ENCODE assay signal across 20 mouse cellular contexts in the genomic region with DNA sequence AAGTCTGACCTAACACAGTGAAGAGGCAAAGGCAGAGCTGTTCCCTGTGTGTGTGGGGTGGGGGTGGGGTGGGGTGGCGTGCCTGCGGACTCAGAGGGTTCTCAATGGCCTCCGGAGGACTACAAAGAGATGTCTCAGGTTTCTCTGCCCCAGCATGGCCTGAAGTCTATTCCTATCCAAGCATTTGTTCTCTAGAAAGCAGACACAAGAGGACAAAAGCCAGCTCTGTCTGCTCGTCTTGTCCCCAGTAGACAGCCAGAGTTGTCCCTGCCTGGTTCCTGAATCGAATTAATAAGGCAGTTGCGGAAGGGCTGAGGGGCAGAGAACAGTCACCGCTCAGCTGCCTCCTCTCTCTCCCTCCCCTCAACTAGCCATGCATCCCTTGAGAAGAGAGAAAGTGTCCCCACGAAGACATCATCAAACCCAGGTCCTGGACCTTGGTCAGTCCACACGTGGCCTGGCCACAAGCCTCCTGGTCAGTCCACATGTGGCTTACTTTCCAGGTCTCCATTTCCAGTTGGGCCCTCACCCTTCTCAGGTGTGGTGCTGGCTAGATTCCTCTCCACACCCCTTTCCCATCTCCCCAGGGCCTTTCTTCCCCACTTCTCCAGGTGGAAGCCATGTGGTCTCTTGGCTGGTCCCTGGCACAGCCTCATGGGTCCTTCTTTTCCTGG. TPM values are rescaled to one million over a fixed set of nuclear protein-coding genes. Genes with fewer than 3 reads are reported as not detected.
A peak's percentile ranks its signal among the peaks of the same experiment; 100 is the strongest.
DNase-seq lines count a peak whose midpoint lies in the region; ATAC-seq and TF ChIP-seq lines count a peak whose summit lies in the region.
"Had no signal": no experiment of that assay in that cellular context is flagged by ENCODE, and none has a peak within 500 bp of the region (broad histone marks: within the 10 kb centered on the region; RNA-seq: fewer than 3 reads in every experiment).

No protein-coding gene starts in this region.

- no peak for ATAC-seq in forebrain, embryonic 16.5 days
- no peak for ATAC-seq in kidney, postnatal 0 days (replicated peaks; ENCODE audit: low FRiP score, low read depth)
- ATAC-seq: liver, embryonic 12.5 days; midbrain, embryonic 13.5 days; Patski had no signal

- no peak overlapping the region for H3K9ac ChIP-seq in forebrain, embryonic 16.5 days (replicated peaks; ENCODE audit: low read depth, low read length)
- peak overlapping the region; percentile 23; the same call in 1 of the 2 replicates for H3K9ac ChIP-seq in kidney, postnatal 0 days (ENCODE audit: low read depth, low read length)
- H3K9ac ChIP-seq: hindbrain, embryonic 15.5 days; liver, embryonic 12.5 days; midbrain, embryonic 13.5 days; neural tube, embryonic 13.5 days had no signal

- no peak for TF ChIP-seq CTCF in layer of hippocampus, adult 2 months (conservative IDR thresholded peaks at IDR 0.05)
- no peak for TF ChIP-seq CTCF in cortical plate, adult 2 months (IDR thresholded peaks at IDR 0.05; ENCODE audit: extremely low read depth, insufficient read depth, low read length)
- no peak for TF ChIP-seq CTCF in kidney, postnatal 0 days (IDR thresholded peaks at IDR 0.05; ENCODE audit: low read depth)

- no peaks in the 10 kb centered on the region for H3K36me3 ChIP-seq in forebrain, embryonic 10.5 days (replicated peaks)
- H3K36me3 ChIP-seq in forebrain, embryonic 16.5 days (ENCODE audit: control insufficient read depth, insufficient read depth) = no peaks in the 10 kb centered on the region
- H3K36me3 ChIP-seq in kidney, postnatal 0 days (ENCODE audit: insufficient read depth, low read length) = 0 out of 2 replicates have a peak, but pooled peaks cover 3% of the 10 kb centered on the region
- H3K36me3 ChIP-seq: hindbrain, embryonic 15.5 days; midbrain, embryonic 13.5 days; neural tube, embryonic 13.5 days had no signal

- no peak overlapping the region for H3K4me3 ChIP-seq in forebrain, embryonic 10.5 days
- H3K4me3 ChIP-seq in forebrain, embryonic 16.5 days (replicated peaks; ENCODE audit: low read length) = no peak overlapping the region
- no peak overlapping the region for H3K4me3 ChIP-seq in layer of hippocampus, adult 2 months
- H3K4me3 ChIP-seq in cortical plate, adult 2 months (ENCODE audit: insufficient read depth, low read length) = no peak overlapping the region
- H3K4me3 ChIP-seq in kidney, postnatal 0 days (replicated peaks; ENCODE audit: low read depth, low read length) = no peak overlapping the region
- H3K4me3 ChIP-seq: erythroblast, embryonic 14.5 days; hindbrain, embryonic 15.5 days; liver, embryonic 12.5 days; midbrain, embryonic 13.5 days; neural tube, embryonic 13.5 days had no signal

- H3K4me2 ChIP-seq in forebrain, embryonic 16.5 days (ENCODE audit: low read length) = no peak overlapping the region
- H3K4me2 ChIP-seq in kidney, postnatal 0 days (ENCODE audit: low read length) = no peak overlapping the region
- H3K4me2 ChIP-seq: hindbrain, embryonic 15.5 days; liver, embryonic 12.5 days; midbrain, embryonic 13.5 days; neural tube, embryonic 13.5 days had no signal

- DNase-seq in forebrain, embryonic 10.5 days (ENCODE audit: extremely low spot score, low spot score) = no peak
- DNase-seq in layer of hippocampus, adult 2 months (ENCODE audit: low spot score in 2 of 2) = no peak
- DNase-seq in layer of hippocampus, adult 11-12 months (ENCODE audit: low spot score) = no peak
- DNase-seq in kidney, postnatal 0 days (ENCODE audit: low spot score) = no peak
- DNase-seq in testis, postnatal 14 days (ENCODE audit: low spot score) = no peak
- DNase-seq in ovary, postnatal 36 days (ENCODE audit: low spot score) = no peak
- DNase-seq: lung, postnatal 10 days; spleen, adult 18-20 months had no signal

- no peaks in the 10 kb centered on the region for H3K27me3 ChIP-seq in forebrain, embryonic 10.5 days (ENCODE audit: poor library complexity, severe bottlenecking)
- H3K27me3 ChIP-seq in forebrain, embryonic 16.5 days (replicated peaks; ENCODE audit: control insufficient read depth, insufficient read depth, low read length) = no peaks in the 10 kb centered on the region
- no peaks in the 10 kb centered on the region for H3K27me3 ChIP-seq in kidney, postnatal 0 days (ENCODE audit: insufficient read depth, low read length)
- H3K27me3 ChIP-seq: hindbrain, embryonic 15.5 days; liver, embryonic 12.5 days; midbrain, embryonic 13.5 days; neural tube, embryonic 13.5 days had no signal

- peaks cover 54% of the 10 kb centered on the region for H3K4me1 ChIP-seq in forebrain, embryonic 10.5 days
- H3K4me1 ChIP-seq in forebrain, embryonic 16.5 days (replicated peaks; ENCODE audit: control insufficient read depth, insufficient read depth, low read length) = no peaks in the 10 kb centered on the region
- H3K4me1 ChIP-seq in cortical plate, adult 2 months (ENCODE audit: control insufficient read depth, insufficient read depth, low read length) = peaks cover 6% of the 10 kb centered on the region
- peaks cover 26% of the 10 kb centered on the region for H3K4me1 ChIP-seq in kidney, postnatal 0 days (replicated peaks; ENCODE audit: insufficient read depth, low read length)

- H3K27ac ChIP-seq in forebrain, embryonic 10.5 days = peak overlapping the region; percentile 75
- no peak overlapping the region for H3K27ac ChIP-seq in forebrain, embryonic 16.5 days (ENCODE audit: low read length)
- peak overlapping the region; percentile 48 for H3K27ac ChIP-seq in layer of hippocampus, adult 2 months
- peak overlapping the region; percentile 20; the same call in 1 of the 2 replicates for H3K27ac ChIP-seq in cortical plate, adult 2 months (ENCODE audit: insufficient read depth, low read length)
- no peak overlapping the region for H3K27ac ChIP-seq in kidney, postnatal 0 days
- H3K27ac ChIP-seq: hindbrain, embryonic 15.5 days; liver, embryonic 12.5 days; midbrain, embryonic 13.5 days; neural tube, embryonic 13.5 days; stomach, postnatal 0 days had no signal

- H3K9me3 ChIP-seq in forebrain, embryonic 10.5 days = peaks cover 5% of the 10 kb centered on the region
- H3K9me3 ChIP-seq in forebrain, embryonic 16.5 days (ENCODE audit: control insufficient read depth, low read length) = no peaks in the 10 kb centered on the region
- no peaks in the 10 kb centered on the region for H3K9me3 ChIP-seq in kidney, postnatal 0 days (replicated peaks; ENCODE audit: low read length)
- H3K9me3 ChIP-seq: hindbrain, embryonic 15.5 days; liver, embryonic 12.5 days; neural tube, embryonic 13.5 days had no signal

- WGBS in forebrain, embryonic 10.5 days = 33% methylated on average over 9 of the region's 9 CpGs
- WGBS in forebrain, embryonic 16.5 days = 28% methylated on average over 9 of the region's 9 CpGs
- 53% methylated on average over 9 of the region's 9 CpGs for WGBS in kidney, postnatal 0 days

- no peak for TF ChIP-seq POLR2A in cortical plate, adult 2 months (IDR thresholded peaks at IDR 0.05; ENCODE audit: extremely low read depth, insufficient read depth, low read length)

RNA-seq across cellular contexts. Expression of gene Acy3, which starts 2.7 kb away (rescaled TPM):
- 1.8 and 2.5 TPM in 2 replicates for polyA plus RNA-seq in forebrain, embryonic 10.5 days (2016; fragmentation: Nextera tagmentation; extraction: Ambion mirVana)
- polyA plus RNA-seq in forebrain, embryonic 16.5 days (2015; fragmentation: Nextera tagmentation; extraction: Ambion mirVana) = 1.5 and 1.7 TPM in 2 replicates
- total RNA-seq in layer of hippocampus, adult 2 months (2021) = 1 to 10 TPM; 2.3 to 2.7 TPM
- polyA plus RNA-seq in cortical plate, adult 2 months (2012; rRNA removed) = 4.1 and 4.6 TPM in 2 replicates
- polyA plus RNA-seq in kidney, postnatal 0 days (2015; fragmentation: Nextera tagmentation; extraction: Ambion mirVana) = 83.9 and 92.6 TPM in 2 replicates
- polyA plus RNA-seq: erythroblast, embryonic 14.5 days had no signal

RNA-seq across cellular contexts. Expression of gene Tbx10, which starts 8.9 kb away (rescaled TPM):
- polyA plus RNA-seq in forebrain, embryonic 10.5 days (2016; fragmentation: Nextera tagmentation; extraction: Ambion mirVana) = not detected in 2 replicates
- not detected in 2 replicates for polyA plus RNA-seq in forebrain, embryonic 16.5 days (2015; fragmentation: Nextera tagmentation; extraction: Ambion mirVana)
- not detected for total RNA-seq in layer of hippocampus, adult 2 months (2021)
- polyA plus RNA-seq in cortical plate, adult 2 months (2012; rRNA removed) = not detected in 2 replicates
- polyA plus RNA-seq in kidney, postnatal 0 days (2015; fragmentation: Nextera tagmentation; extraction: Ambion mirVana) = 2.4 and 2.8 TPM in 2 replicates
- total RNA-seq: gastrocnemius, postnatal 4 days; left cerebral cortex, adult 18-20 months had no signal
- polyA plus RNA-seq: erythroblast, embryonic 14.5 days; heart, embryonic 14.5 days; midbrain, embryonic 13.5 days; neural tube, embryonic 13.5 days; stomach, postnatal 0 days had no signal

RNA-seq across cellular contexts. Expression of gene Aldh3b2, which starts 11.5 kb away (rescaled TPM):
- polyA plus RNA-seq in forebrain, embryonic 10.5 days (2016; fragmentation: Nextera tagmentation; extraction: Ambion mirVana) = 0.37 and 0.39 TPM in 2 replicates
- polyA plus RNA-seq in forebrain, embryonic 16.5 days (2015; fragmentation: Nextera tagmentation; extraction: Ambion mirVana) = 0.30 and 1.1 TPM in 2 replicates
- under 1 TPM; 0.64 to 0.90 TPM for total RNA-seq in layer of hippocampus, adult 2 months (2021)
- polyA plus RNA-seq in cortical plate, adult 2 months (2012; rRNA removed) = 2.1 and 2.4 TPM in 2 replicates
- 4.2 and 5.8 TPM in 2 replicates for polyA plus RNA-seq in kidney, postnatal 0 days (2015; fragmentation: Nextera tagmentation; extraction: Ambion mirVana)

RNA-seq across cellular contexts. Expression of gene Nudt8, which starts 16.7 kb away (rescaled TPM):
- polyA plus RNA-seq in forebrain, embryonic 10.5 days (2016; fragmentation: Nextera tagmentation; extraction: Ambion mirVana) = 24.8 and 30.4 TPM in 2 replicates
- 34.0 and 42.1 TPM in 2 replicates for polyA plus RNA-seq in forebrain, embryonic 16.5 days (2015; fragmentation: Nextera tagmentation; extraction: Ambion mirVana)
- total RNA-seq in layer of hippocampus, adult 2 months (2021) = 10 to 100 TPM; 10.2 to 10.7 TPM
- 4.7 and 7.6 TPM in 2 replicates for polyA plus RNA-seq in cortical plate, adult 2 months (2012; rRNA removed)
- 52.2 and 54.1 TPM in 2 replicates for polyA plus RNA-seq in kidney, postnatal 0 days (2015; fragmentation: Nextera tagmentation; extraction: Ambion mirVana)

RNA-seq across cellular contexts. Expression of gene Gm49405, which starts 16.8 kb away (rescaled TPM):
- polyA plus RNA-seq in forebrain, embryonic 10.5 days (2016; fragmentation: Nextera tagmentation; extraction: Ambion mirVana) = 2.8 and 3.5 TPM in 2 replicates
- 6.6 and 9.6 TPM in 2 replicates for polyA plus RNA-seq in forebrain, embryonic 16.5 days (2015; fragmentation: Nextera tagmentation; extraction: Ambion mirVana)
- total RNA-seq in layer of hippocampus, adult 2 months (2021) = 1 to 10 TPM; 1.3 to 1.4 TPM
- polyA plus RNA-seq in cortical plate, adult 2 months (2012; rRNA removed) = 3.1 and 3.2 TPM in 2 replicates
- 1.3 and 1.7 TPM in 2 replicates for polyA plus RNA-seq in kidney, postnatal 0 days (2015; fragmentation: Nextera tagmentation; extraction: Ambion mirVana)

Comparison
In these comparisons a context has a peak if more than half of its experiments do, and no peak if none do; other contexts are left out.
1. H3K27ac ChIP-seq: peak in forebrain, embryonic 10.5 days (single experiment), layer of hippocampus, adult 2 months (single experiment) and cortical plate, adult 2 months (single experiment); none in forebrain, embryonic 16.5 days (single experiment) and kidney, postnatal 0 days (single experiment).
2. RNA of gene Acy3, which starts 2.7 kb away (polyA plus RNA-seq): 83.9 to 92.6 TPM in kidney, postnatal 0 days; 4.1 to 4.6 TPM in cortical plate, adult 2 months, 1.8 to 2.5 TPM in forebrain, embryonic 10.5 days and 1.5 to 1.7 TPM in forebrain, embryonic 16.5 days; every median in the first group is over 10 times any median in the second.